Mouse (Mus musculus): ENCODE data around the gene Itga7. TPM values are rescaled to one million over a fixed set of nuclear protein-coding genes. Genes with fewer than 3 reads are reported as not detected.
A peak's percentile ranks its signal among the peaks of the same experiment; 100 is the strongest.
"Not testable (repeated sequence)": the region's sequence is repeated elsewhere in the genome, so short reads cannot be mapped to it uniquely, and the experiment has no call there.

Gene Itga7
- polyA plus RNA-seq, 1 experiment from 2014 or later, result 3.4 TPM

DNA sequence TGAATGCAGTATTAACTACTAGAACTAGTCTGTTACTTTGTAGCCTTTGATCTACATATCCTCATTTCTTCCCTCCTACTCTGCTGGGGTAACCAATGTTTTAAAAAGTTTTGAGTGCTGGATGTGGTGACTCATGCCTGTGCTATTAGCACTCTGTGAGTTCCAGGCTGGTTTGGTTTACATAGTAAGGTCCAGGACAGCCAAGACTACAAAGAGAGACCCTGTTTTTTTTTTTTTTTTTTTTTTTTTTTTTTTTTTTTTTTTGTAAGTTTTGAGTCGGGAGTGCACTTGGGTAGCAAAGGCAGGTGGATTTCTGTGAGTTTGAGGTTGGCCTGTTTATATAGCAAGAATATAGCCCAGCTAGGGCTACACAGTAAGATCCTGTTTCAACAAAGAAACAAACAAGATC lies 34.7 kb downstream of the Itga7 start:
- Histone ChIP-seq H3K4me3 (replicated peaks; ENCODE audit: low read length) (no peak overlapping the region), H3K4me2 (ENCODE audit: low read length) (no peak overlapping the region), H3K36me3 (ENCODE audit: control insufficient read depth, insufficient read depth) (no peaks in the 10 kb centered on the region), H3K27ac (ENCODE audit: low read length) (no peak overlapping the region), H3K9ac (replicated peaks; ENCODE audit: low read depth, low read length) (no peak overlapping the region), H3K27me3 (replicated peaks; ENCODE audit: control insufficient read depth, insufficient read depth, low read length) (no peaks in the 10 kb centered on the region), H3K9me3 (ENCODE audit: control insufficient read depth, low read length) (no peaks in the 10 kb centered on the region), H3K4me1 (replicated peaks; ENCODE audit: control insufficient read depth, insufficient read depth, low read length) (no peaks in the 10 kb centered on the region)
- WGBS, result 72% methylated on average over 1 of the region's 1 CpGs
- ATAC-seq, result no peak

GRCm38 (mm10) chr10:128970740-128971250 lies 37.2 kb downstream of the Itga7 start:
- Histone ChIP-seq H3K9me3 (ENCODE audit: control insufficient read depth, low read length) (no peaks in the 10 kb centered on the region), H3K36me3 (ENCODE audit: control insufficient read depth, insufficient read depth) (no peaks in the 10 kb centered on the region), H3K27ac (ENCODE audit: low read length) (no peak overlapping the region), H3K4me2 (ENCODE audit: low read length) (no peak overlapping the region), H3K4me1 (replicated peaks; ENCODE audit: control insufficient read depth, insufficient read depth, low read length) (no peaks in the 10 kb centered on the region), H3K4me3 (replicated peaks; ENCODE audit: low read length) (no peak overlapping the region), H3K27me3 (replicated peaks; ENCODE audit: control insufficient read depth, insufficient read depth, low read length) (no peaks in the 10 kb centered on the region), H3K9ac (replicated peaks; ENCODE audit: low read depth, low read length) (no peak overlapping the region)
- 38% methylated on average over 1 of the region's 1 CpGs for WGBS
- no peak for ATAC-seq

DNA sequence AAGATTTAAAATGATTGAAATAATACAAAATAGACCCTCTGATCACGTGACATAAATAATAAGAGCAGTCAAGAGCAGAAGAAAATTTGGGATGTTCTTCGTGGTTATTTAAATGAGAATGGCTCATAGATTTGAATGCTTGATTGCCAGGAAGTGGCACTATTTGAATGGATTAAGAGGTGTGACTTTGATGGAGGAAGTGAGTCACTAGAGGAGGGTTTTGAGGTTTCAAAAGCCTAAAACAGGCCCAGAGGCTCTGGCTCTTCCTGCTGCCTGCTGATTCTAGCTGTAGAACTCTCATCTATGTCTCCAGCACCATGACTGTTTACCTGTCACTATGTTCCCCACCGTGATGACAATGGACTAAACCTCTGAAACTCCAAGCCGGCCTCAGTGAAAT lies 39.2 kb downstream of the Itga7 start:
- no peaks in the 10 kb centered on the region for H3K4me1 ChIP-seq (replicated peaks; ENCODE audit: control insufficient read depth, insufficient read depth, low read length)
- no peaks in the 10 kb centered on the region for H3K36me3 ChIP-seq (ENCODE audit: control insufficient read depth, insufficient read depth)
- H3K27me3 ChIP-seq (replicated peaks; ENCODE audit: control insufficient read depth, insufficient read depth, low read length), result no peaks in the 10 kb centered on the region
- WGBS, result 72% methylated on average over 4 of the region's 4 CpGs
- H3K4me3 ChIP-seq (replicated peaks; ENCODE audit: low read length), result no peak overlapping the region
- H3K27ac ChIP-seq (ENCODE audit: low read length), result no peak overlapping the region
- no peak overlapping the region for H3K4me2 ChIP-seq (ENCODE audit: low read length)
- H3K9me3 ChIP-seq (ENCODE audit: control insufficient read depth, low read length), result no peaks in the 10 kb centered on the region
- H3K9ac ChIP-seq (replicated peaks; ENCODE audit: low read depth, low read length), result no peak overlapping the region
- no peak for ATAC-seq

- Histone ChIP-seq H3K27ac (ENCODE audit: low read length) (no peak overlapping the region), H3K4me2 (ENCODE audit: low read length) (no peak overlapping the region), H3K4me1 (replicated peaks; ENCODE audit: control insufficient read depth, insufficient read depth, low read length) (no peaks in the 10 kb centered on the region), H3K27me3 (replicated peaks; ENCODE audit: control insufficient read depth, insufficient read depth, low read length) (no peaks in the 10 kb centered on the region), H3K9me3 (ENCODE audit: control insufficient read depth, low read length) (no peaks in the 10 kb centered on the region), H3K4me3 (replicated peaks; ENCODE audit: low read length) (no peak overlapping the region), H3K9ac (replicated peaks; ENCODE audit: low read depth, low read length) (no peak overlapping the region), H3K36me3 (ENCODE audit: control insufficient read depth, insufficient read depth) (no peaks in the 10 kb centered on the region)
- no peak for ATAC-seq
- 66% methylated on average over 3 of the region's 3 CpGs for WGBS
Observed at GRCm38 (mm10) chr10:128976395-128976794, 42.8 kb downstream of the Itga7 start.

- peak; percentile 87 for ATAC-seq
- 30% methylated on average over 9 of the region's 9 CpGs for WGBS
- Histone ChIP-seq H3K36me3 (ENCODE audit: control insufficient read depth, insufficient read depth) (no peaks in the 10 kb centered on the region), H3K4me2 (ENCODE audit: low read length) (no peak overlapping the region), H3K27me3 (replicated peaks; ENCODE audit: control insufficient read depth, insufficient read depth, low read length) (no peaks in the 10 kb centered on the region), H3K9ac (replicated peaks; ENCODE audit: low read depth, low read length) (0 out of 2 replicates have a peak overlapping the region, but pooled peaks have one; percentile 22), H3K4me3 (replicated peaks; ENCODE audit: low read length) (no peak overlapping the region), H3K4me1 (replicated peaks; ENCODE audit: control insufficient read depth, insufficient read depth, low read length) (no peaks in the 10 kb centered on the region), H3K9me3 (ENCODE audit: control insufficient read depth, low read length) (no peaks in the 10 kb centered on the region), H3K27ac (ENCODE audit: low read length) (no peak overlapping the region)
Observed at GRCm38 (mm10) chr10:128977522-128978114, 44.0 kb downstream of the Itga7 start.

- Histone ChIP-seq H3K27me3 (replicated peaks; ENCODE audit: control insufficient read depth, insufficient read depth, low read length) (no peaks in the 10 kb centered on the region), H3K4me3 (replicated peaks; ENCODE audit: low read length) (no peak overlapping the region), H3K27ac (ENCODE audit: low read length) (no peak overlapping the region), H3K36me3 (ENCODE audit: control insufficient read depth, insufficient read depth) (no peaks in the 10 kb centered on the region), H3K4me1 (replicated peaks; ENCODE audit: control insufficient read depth, insufficient read depth, low read length) (no peaks in the 10 kb centered on the region), H3K4me2 (ENCODE audit: low read length) (no peak overlapping the region), H3K9ac (replicated peaks; ENCODE audit: low read depth, low read length) (no peak overlapping the region), H3K9me3 (ENCODE audit: control insufficient read depth, low read length) (no peaks in the 10 kb centered on the region)
- ATAC-seq, result no peak
- WGBS, result 86% methylated on average over 3 of the region's 3 CpGs
Observed at GRCm38 (mm10) chr10:128980644-128981365, 47.2 kb downstream of the Itga7 start.

DNA sequence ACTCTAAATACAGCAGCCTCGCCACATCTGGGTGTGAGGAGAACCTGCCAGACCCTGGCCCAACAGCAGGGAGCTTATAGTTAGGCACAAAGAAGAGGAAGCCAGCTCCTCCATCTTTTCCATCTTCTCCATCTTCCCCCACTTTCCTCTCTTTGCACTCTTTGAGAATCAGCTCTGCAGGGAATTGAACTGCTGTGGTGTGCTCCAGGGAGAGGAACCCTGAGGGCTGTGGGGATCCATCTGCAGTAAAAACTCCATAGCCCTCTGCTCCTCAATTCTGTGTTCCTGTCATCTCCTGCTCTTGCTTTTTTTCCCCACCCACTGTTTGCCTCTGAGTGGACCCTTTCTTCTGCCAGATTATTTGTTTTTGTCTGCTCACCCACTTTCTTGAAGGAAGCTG lies 55.5 kb downstream of the Itga7 start, which contains the start of gene Olfr9:
Gene Olfr9 (plus strand): TSS at position 301 of the 400 bp plus-strand sequence.
- H3K4me3 ChIP-seq (replicated peaks; ENCODE audit: low read length); ATAC-seq: not testable (repeated sequence)

DNA sequence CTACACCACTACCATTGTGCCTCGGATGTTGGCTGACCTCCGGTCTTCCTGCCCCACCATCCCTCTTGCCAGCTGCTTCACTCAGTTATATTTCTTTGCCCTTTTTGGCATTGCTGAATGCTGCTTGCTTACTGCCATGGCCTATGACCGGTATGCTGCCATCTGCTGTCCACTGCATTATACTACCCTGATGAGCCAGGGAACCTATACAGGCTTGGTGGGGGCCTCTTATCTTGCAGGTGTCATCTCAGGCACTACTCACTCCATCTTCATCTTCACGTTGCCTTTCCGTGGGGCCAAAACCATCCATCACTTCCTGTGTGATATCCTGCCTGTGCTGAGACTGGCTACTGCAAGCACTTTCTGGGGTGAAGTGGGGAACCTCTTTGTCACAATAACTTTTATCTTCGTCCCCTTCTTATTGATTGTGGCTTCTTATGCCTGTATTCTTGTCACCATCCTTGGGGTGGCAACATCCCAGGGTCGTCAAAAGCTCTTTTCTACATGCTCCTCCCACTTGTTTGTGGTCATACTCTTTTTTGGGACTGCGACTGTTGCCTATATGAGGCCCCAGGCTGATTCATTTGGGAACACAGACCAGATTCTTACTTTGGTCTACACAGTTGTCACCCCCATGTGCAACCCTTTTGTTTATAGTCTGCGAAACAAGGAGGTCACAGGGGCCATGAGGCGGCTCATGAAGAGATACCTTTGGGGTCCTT lies 56.7 kb downstream of the Itga7 start:
- not testable (repeated sequence) for H3K4me1 ChIP-seq (replicated peaks; ENCODE audit: control insufficient read depth, insufficient read depth, low read length); H3K4me2 ChIP-seq (ENCODE audit: low read length); H3K27me3 ChIP-seq (replicated peaks; ENCODE audit: control insufficient read depth, insufficient read depth, low read length); H3K36me3 ChIP-seq (ENCODE audit: control insufficient read depth, insufficient read depth); H3K9me3 ChIP-seq (ENCODE audit: control insufficient read depth, low read length); H3K4me3 ChIP-seq (replicated peaks; ENCODE audit: low read length); H3K9ac ChIP-seq (replicated peaks; ENCODE audit: low read depth, low read length); H3K27ac ChIP-seq (ENCODE audit: low read length); ATAC-seq
- 71% methylated on average over 7 of the region's 10 CpGs for WGBS

More for the DNA sequence above, 55.5 kb downstream of the Itga7 start, which contains the start of gene Olfr9:
- H3K4me1 ChIP-seq (replicated peaks; ENCODE audit: control insufficient read depth, insufficient read depth, low read length); H3K4me2 ChIP-seq (ENCODE audit: low read length); H3K9me3 ChIP-seq (ENCODE audit: control insufficient read depth, low read length); H3K27me3 ChIP-seq (replicated peaks; ENCODE audit: control insufficient read depth, insufficient read depth, low read length); H3K36me3 ChIP-seq (ENCODE audit: control insufficient read depth, insufficient read depth); H3K27ac ChIP-seq (ENCODE audit: low read length); H3K9ac ChIP-seq (replicated peaks; ENCODE audit: low read depth, low read length): not testable (repeated sequence)
- 67% methylated on average over 1 of the region's 1 CpGs for WGBS

GRCm38 (mm10) chr10:128990994-128991393 lies 57.4 kb downstream of the Itga7 start:
- H3K27ac ChIP-seq (ENCODE audit: low read length), result no peak overlapping the region
- H3K36me3 ChIP-seq (ENCODE audit: control insufficient read depth, insufficient read depth), result no peaks in the 10 kb centered on the region
- H3K27me3 ChIP-seq (replicated peaks; ENCODE audit: control insufficient read depth, insufficient read depth, low read length), result no peaks in the 10 kb centered on the region
- H3K4me1 ChIP-seq (replicated peaks; ENCODE audit: control insufficient read depth, insufficient read depth, low read length), result no peaks in the 10 kb centered on the region
- no peak for ATAC-seq
- H3K9ac ChIP-seq (replicated peaks; ENCODE audit: low read depth, low read length), result no peak overlapping the region
- no peaks in the 10 kb centered on the region for H3K9me3 ChIP-seq (ENCODE audit: control insufficient read depth, low read length)
- H3K4me3 ChIP-seq (replicated peaks; ENCODE audit: low read length), result no peak overlapping the region
- no peak overlapping the region for H3K4me2 ChIP-seq (ENCODE audit: low read length)
